Mouse (Mus musculus): ENCODE results near the gene Aanat.
"Not testable (repeated sequence)": the region's sequence is repeated elsewhere in the genome, so short reads cannot be mapped to it uniquely, and the experiment has no call there.

The Aanat gene

DNA sequence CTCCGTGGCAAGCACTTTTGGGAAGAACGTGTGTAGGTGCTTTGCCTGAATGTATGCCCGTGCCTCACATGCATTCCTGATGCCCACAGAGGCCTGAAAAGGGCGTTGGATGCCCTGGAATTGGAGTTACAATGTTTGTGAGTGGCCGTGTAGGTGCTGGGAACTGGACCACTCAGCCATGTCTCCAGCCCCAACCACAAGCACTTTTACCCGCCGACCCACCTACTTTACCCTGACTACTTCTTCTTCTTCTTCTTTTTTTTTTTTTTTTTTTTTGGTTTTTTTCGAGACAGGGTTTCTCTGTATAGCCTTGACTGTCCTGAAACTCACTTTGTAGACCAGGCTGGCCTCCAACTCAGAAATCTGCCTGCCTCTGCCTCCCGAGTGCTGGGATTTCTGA, 24.9 kb downstream of the Aanat start:
- DNase-seq (ENCODE audit: low spot score) = not testable (repeated sequence)

DNA sequence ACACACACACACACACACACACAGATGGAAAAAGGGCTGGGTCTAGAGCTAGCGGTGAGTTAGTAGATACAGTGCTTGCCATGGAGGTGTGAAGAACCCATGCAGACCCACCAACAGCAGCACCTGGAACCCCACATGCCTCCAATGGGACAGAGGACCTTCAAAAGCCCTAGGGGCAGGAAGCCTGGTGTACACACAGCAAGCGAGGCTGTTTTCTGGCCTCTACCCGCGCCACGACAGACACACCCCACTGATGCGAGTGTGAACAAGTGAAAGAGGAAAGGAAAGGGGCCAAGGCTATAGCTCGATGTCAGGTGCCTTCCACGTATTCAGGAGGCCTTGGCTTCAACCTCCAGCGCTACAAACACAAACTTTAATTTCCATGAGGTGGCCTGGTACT, 25.7 kb downstream of the Aanat start:
- no peak for DNase-seq (ENCODE audit: low spot score)

DNA sequence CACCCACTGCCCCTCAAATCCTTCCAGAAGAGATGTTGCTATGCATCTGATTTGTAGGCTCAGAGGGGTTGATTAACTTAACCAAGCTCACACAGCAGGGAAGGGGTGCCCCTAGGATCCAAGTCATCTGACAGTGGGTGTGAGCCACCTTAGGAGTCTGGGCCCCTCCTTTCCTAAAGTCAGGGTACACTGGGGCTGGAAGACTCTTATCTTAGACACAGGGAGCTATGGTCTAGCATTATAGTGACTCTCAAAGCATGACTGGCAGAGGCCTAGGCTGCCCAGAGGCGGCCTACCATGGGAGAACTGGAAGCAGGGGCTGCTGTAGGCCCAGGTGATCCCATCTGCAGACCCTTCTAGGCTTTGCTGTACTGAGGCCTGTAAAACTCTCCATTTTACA, 26.3 kb downstream of the Aanat start:
- DNase-seq (ENCODE audit: low spot score) = no peak

DNA sequence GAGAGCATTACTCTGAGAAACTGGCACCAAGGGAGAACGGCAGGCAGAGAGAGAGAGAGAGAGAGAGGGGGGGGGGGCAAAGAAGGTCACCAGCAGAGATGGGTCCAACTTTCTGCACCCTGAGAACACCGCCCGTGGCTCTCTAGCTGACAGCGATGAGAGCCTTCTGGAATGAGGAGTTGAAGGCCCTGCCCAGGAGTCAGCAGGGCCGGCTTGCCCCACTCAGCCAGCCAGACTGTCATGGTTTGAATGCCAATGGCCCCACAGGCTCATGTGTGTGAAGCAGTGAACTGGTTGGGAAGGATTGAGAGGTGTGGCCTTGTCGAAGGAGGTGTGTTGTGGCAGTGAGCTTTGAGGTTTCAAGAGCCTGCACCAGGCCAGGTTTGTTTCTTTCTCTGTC, 27.0 kb downstream of the Aanat start:
- no peak for DNase-seq (ENCODE audit: low spot score)

DNA sequence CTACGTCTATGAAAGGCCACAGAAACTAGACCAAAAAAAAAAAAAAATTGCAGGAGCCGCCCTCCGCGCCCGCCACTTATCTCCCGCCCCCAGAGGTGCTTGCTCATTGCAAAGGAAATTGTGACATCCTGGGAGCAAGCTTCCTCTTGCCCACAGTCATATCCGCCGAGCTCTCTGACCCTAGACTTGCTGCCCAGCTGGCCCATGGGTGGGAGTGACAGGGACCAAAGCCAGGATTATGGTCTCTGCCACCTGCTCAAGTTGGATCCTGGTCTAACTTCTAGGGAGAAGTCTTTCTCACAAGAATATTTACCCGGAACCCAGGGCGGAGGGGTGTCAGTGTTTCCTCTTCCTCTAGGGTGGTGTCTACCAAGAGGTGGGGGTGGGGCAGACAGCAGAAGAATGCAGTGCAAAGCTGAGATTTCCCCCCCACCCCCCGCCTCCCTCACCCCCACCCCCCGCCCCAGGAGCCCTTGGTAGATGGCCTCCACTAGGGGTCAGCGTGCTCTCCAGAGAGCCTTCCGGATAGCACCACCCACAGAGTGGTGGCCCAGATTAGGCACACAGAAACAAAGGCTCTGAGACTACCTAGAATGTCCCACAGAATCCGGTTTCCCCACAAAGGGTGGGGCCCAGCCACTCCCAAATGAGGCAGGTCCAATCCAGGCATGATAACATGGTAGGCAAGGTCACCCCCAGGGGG, 29.7 kb downstream of the Aanat start:
- no peak for DNase-seq (ENCODE audit: low spot score)

DNA sequence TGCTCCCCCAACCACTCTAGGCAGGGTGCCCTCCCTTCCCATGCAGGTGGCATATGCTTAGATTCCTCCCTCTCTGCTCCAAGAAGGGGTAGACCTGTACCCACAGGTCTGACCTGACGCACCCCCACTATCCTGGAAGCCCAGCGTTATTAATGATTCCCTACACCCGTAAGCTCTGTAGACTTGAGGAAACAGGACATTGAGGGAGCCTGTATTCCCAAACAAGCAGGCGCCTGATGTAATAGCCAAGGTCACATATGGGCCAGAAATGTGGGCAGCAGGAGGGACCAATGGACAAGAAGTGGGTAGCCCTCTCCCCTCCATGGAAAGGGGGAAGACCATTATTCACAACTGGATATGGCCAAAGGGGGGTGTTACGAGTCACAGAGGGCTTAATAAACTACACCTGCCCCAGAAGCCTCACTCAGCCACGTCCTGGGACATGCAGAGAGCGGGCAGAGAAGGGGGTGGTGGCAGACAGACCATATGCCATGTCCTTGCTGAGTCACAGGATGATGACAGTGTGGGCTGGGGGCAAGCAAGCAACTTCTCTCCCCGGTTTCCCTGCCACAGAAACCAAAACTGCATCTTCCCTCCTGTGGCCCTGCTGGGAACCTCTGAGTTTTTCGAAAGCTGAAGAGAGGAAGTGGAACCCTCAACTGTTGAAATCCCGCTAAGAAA, 30.3 kb downstream of the Aanat start:
- no peak for DNase-seq (ENCODE audit: low spot score)

DNA sequence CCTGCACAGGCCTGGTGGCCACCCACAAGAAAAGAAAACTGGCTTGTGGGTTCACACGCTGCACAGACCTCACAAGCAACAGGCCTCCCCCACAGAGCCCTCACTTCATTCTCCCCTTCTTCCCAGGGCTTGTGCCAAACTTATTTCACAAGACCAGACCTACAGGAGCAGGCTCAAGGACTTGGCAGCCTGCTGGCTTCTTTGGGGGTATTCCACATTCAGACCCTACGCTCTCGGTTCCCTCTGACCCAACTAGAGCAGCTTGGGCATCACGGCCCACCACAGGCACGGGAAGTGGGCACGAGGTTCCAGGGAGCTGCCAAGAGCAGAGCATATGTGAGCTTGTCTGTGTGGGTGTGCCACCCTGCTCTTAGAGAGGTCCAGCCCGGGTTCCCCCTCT, 31.4 kb downstream of the Aanat start:
- DNase-seq (ENCODE audit: low spot score) = no peak

DNA sequence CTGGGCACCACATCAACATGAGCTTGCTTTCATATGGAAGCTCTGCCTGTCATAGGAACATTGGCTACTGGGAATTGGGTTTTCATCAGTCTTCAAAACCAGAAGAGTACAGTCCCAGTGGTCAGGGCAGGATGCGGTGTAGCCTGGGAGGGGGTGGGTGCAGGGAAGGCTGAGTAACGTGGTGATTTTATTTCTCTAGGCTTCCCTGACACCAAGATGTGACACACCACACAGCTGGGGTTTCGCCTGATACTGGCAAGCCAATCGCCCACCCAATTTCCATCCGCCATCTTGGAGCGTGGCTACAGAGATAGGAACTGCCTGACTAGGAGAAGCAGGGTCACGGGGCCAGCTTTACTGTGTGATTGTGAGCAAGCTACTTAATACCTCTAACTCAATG, 32.4 kb downstream of the Aanat start:
- DNase-seq (ENCODE audit: low spot score) = no peak

DNA sequence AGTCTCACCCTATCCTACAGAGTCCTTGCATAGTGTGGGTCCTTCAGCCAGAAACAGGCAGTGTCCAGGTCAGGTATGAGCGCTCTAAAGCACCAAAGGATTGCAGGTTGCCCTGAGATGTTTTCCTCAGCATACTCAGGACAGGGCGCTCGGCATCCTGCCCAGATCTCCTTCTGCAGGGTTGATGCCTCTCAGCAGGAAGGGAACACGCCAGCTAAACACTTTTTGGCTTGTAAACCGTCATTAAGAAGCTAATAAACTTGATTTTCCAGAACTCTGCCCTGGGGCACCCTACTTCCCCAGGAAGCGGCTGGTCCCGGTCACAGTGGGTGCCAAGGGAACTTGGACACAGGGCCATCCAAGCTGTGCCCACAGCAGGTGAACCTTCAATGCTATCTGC, 32.9 kb downstream of the Aanat start:
- DNase-seq (ENCODE audit: low spot score) = no peak

DNA sequence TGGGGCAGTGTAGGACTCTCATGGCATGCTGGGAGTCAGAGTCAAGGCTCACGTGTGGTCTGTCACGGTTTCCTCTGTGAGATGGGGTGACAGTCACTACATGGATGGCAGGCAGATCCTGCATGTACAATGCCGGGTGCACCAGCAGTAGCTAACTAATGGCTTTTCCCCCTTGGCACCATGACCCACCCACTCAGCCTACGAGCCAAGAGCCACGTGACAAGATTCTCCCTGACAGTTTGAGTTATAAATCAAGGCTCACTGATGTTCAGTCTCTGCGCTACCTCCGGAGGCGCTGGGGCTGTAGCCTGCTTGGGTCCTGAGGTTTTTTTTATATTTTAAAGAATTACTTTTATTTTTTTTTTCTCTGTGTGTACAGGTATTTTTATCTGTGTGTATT, 33.3 kb downstream of the Aanat start:
- DNase-seq (ENCODE audit: low spot score) = no peak

DNA sequence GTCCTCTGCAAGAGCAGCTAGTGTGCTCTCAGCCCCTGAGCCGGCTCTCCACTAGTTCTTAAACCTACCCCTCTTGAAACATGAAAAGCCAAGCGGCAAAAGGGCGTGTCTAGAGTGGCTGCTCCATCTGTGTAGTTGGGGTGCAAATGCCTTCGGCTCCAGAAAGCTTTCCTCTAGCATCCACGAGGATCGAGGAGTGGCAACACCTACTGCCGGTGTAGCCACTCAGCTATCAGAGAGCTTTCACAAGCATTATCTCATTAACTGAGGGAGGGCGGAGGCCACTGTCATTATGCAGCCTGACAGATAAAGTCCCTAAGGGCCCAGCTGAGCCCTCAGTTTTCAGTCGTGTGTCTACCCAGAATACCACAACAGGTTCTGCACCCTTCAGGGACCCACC, 33.8 kb downstream of the Aanat start:
- DNase-seq (ENCODE audit: low spot score) = no peak

DNA sequence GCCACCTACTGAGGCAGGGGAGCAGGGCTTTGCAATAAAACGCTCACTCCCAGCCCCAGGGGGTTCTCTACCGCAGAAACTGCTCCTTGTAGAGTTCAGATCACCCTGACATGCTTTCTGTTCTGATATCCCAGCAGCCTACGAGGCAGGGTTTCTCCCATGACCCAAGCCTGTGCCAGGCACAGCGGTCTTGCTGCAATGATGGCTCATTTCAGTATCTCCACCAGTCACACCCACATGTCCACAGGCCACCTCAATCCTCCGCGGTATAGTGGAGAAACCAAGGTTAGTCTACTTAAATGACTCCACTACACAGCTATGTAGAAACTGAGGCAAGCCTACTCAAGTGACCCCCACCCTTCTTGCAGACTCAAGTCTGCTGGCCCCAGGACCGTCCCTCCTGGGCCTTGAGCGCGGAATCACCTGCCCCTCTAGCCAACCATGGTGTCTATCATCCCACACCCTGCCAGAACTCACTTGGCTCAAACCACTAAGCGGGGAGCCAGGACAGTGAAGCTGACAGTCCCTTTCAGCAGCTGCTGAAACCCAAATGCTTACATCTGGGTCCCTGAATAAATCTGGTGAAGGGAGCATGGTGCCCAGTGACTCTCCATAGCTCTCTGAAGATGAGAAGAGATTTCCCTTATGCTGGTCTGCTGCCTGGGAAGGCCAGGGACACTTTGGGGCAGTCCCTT, 34.5 kb downstream of the Aanat start:
- no peak for DNase-seq (ENCODE audit: low spot score)

DNA sequence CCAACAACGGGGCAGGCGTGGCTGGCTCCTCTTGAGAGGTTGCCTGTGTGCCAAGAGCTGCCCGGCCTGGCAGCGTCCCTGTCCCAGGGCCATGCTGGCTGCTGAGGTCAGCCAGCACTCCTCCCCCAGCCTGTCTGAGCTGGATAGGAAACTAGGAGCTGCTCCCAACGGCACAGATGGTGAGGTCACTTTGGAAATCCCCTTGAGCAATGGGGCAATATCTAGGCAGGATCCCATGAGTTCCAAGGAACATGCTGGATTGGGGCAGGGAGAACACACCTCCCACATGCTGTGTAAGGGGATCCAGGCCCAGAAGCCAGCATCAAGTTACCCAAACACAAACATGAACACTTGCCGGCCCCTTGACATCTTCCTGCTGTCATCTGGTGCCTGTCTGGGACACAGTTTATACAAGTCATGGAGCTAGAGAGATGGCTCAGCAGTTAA, 35.0 kb downstream of the Aanat start:
- DNase-seq (ENCODE audit: low spot score) = peak; percentile 55

DNA sequence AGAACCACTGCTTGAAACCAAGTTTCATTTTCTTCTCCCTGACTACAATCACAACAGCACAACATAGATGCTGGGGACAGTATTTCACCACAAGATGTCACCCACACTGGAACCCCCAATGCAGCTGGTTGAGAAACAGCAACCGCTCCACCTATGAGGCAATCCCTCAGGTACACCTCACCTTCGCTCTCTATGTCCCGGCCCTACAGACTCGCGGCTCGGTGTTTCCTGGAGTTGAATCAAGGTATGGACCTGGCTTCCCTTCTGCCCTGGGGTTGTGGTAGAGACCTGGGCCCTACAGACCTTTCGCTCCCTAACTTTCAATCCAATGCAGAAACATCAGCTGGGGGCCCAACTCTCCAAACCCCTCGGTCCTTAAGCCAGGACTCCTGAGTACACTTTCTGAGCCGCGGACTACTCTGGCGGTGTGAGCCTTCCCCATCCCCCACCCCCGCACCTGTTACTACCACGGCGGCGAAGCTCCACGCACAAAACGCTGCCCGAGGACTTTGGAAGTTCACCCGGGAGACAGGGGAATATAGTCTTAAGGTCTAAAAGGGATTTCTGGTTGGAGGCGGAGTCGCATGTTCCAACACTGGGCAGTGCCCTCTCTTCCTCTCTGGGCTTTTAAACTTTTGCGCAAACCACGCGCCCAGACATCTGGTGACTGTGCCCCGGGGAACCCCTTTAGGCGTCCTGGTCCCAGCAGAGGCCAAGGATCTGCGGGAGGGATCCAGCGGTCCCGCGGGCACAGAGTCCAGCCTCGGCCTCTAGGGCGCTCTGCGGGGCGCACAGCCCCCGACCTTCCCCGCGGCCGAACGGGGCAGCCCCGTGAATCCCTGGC, 37.3 kb downstream of the Aanat start:
- no peak for DNase-seq (ENCODE audit: low spot score)

DNA sequence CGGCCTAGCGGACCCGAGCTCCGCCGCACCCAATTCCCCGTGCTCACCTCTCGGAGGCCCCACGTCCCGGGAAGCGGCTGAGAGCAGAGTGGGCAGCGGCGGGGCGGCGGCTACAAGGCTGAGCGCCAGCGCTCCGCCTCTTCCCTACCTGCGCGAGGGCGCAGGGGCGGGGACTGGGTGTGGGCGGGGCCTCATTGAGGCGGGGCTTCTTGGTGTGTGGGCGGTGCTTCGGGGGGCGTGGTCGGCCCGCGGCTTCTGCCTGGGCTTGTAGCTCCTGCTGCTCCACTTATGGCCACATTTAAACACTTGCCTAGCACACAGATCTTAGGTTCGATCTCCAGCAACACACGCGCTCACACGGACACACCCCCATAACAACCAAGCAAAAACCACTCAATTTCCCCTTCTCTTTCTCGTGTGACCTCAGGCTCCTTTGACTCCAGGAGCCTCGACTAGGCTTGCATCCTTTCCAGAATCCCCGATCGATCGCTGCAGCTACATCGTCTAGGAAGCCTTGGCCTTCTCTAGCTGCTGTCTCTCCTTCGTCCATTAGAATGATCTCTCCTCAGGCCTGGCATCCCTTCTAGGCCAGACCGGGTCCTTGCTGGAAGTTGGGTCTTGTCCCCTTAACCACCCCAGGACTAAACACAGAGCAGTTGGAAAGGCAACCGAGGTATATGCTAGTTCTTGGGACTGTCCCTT, 38.0 kb downstream of the Aanat start:
- DNase-seq (ENCODE audit: low spot score) = peak; percentile 83

DNA sequence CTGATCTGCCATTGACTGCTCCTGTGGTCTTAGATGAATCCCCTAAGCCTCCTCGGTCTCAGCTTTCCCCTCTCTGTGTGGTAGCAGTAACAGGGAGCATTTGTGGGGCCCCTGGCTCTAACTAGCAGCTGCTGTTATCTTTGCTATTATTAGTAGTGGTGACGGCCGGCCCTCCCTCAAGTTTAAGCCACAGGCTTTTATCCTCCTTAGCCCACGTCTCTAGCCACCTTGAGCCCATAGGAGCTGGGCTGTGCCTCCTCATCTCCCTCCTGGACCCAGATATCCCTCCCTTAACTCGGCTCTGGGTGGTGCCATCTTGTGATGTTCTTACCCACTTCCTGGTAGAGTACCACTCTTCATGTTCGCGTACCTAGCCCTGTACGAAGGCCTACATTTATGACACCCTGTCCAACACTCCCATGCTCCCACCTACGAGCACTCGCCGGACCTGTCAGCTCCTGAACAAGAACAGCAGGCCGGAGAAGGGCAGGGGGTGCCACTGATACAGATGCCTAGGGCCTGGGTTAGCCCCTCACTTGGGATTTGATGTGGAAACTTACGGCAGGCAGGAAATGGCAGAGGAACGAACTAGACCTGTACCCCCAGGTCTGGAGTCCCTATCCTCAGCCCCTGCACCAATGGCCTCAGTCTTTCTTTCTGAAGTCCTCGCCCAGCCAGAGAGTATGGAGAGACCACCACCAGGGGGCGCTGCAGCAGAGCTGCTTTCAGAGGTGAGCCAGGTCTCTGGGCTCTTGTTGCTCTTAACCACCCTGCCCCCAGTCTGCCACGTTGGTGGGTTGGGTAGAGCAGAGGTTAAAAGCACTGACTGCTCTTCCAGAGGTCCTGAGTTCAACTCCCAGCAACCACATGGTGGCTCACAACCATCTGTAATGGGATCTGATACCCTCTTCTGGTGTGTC, 39.1 kb downstream of the Aanat start:
- peak; percentile 76 for DNase-seq (ENCODE audit: low spot score)

DNA sequence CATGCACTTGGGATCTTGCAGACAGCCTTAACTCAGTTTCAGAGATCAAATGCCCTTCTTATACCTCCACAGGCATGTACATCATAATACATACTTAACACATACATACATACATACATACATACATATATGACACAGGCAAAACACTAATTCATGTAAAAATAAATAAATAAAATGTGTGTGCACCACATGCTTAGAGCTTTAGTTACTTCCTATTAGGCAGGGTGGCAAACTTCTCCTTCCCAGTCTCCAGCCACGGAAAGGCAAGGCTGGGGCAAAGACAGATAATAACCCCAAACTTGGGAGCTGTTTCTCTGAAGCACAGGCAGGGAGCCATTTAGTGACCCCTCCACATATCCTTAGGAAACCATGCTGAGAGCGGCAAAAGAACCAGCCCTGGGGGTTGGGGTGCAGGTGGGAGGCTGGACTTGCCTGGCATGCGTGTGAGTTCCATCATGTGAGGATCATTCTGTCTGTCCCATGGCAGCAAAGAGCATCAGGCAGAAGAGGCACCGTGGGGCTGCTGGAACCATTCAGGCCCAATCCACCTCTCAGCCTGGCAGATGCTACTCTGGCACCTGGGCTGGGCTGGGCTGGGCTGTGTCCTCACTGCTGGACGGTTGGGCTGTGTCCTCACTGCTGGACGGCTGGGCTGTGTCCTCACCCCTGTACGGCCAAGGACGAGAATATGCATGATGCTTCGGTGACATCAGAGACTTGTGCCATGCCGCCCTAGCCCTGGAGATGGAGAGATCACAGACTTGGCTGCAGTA, 40.3 kb downstream of the Aanat start, which contains the start of gene Rhbdf2:
Rhbdf2 (minus strand) TSS at position 721 of the 773 bp plus-strand sequence.
- DNase-seq (ENCODE audit: low spot score) = no peak

DNA sequence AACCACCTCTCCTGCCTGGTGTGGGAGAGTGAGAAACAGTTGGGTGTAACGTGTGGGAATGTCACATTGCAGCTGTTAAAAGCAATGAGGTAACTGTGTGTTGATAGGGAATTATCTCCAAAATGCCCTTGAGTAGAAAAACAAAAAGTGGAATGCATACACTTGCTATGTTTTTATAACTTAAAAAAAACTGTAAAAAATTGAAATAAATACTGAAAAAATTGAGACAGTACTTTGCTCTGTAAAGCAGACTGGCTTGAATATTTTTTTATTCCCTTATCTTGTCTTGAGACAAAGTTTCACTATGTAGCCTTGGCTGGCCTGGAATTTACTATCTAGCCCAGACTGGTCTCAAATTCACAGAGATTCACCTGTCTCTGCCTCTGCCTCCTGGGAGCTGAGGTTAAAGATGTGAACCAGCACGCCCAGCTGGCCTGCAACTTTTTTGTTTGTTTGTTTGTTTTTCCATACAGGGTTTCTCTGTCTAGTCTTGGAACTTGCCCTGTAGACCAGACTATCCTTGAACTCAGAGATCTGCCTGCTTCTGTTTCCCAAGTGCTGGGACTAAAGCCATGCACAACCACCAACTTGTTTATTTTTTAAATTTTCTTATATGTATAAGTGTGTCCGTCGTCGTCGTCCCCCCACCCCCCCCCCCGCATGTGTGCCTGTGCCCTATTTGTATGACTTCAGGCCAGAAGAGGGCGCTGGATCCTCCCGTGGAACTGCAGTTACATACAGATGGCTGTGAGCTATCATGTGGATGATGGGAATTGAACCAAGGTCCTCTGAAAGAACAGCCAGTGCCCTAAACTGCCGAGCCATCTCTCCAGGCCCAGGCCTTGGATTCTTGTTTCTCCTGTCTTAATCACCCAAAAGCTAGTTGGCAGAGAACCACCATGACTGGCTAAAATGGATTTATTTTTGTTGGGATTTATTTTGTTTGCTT, 41.1 kb downstream of the Aanat start:
- DNase-seq (ENCODE audit: low spot score) = no peak

DNA sequence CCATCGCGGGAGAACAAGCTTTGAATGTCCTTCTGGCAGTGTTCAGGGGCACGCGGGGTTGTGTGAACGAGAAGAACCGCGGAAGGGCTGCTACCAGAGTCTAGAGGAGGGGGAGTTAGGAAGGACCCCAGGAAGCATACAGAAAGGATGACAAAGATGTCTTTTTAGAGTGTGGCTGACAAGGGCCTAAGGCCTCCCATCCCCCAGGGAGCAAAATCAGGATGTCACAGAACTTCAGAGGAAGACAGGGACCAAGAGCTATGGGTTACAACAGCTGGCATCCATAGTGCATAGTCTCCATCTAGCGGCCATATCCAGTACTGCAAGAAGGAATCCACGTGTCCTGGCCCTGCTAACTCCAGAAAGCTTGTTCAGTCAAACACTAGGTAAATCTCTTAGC, 42.5 kb downstream of the Aanat start:
- peak; percentile 97 for DNase-seq (ENCODE audit: low spot score)

Data from embryo, embryonic 10.5 days (tissue).